Mouse (Mus musculus) thymus, adult 2 months (tissue): ENCODE data around the gene Slc25a21.

Experiments
- CTCF ChIP-seq: fragments of 200-500 bp; IDR thresholded peaks from 2 replicates; pipeline ENCODE4 v1.5.1; 2012; ENCODE audit warnings: mild to moderate bottlenecking, control low read depth, low read length, moderate library complexity, borderline replicate concordance; ENCODE audit not compliant: control insufficient read depth, poor library complexity, insufficient read depth; ENCODE audit errors: extremely low read depth
- POLR2A ChIP-seq: fragments of 200-500 bp; IDR thresholded peaks from 2 replicates; pipeline ENCODE4 v1.6.1; 2012; ENCODE audit warnings: mild to moderate bottlenecking, low read length, control low read depth, moderate library complexity; ENCODE audit not compliant: control insufficient read depth, poor library complexity, insufficient read depth; ENCODE audit errors: extremely low read depth

- TF ChIP-seq POLR2A (no peak), CTCF (no peak)
These were observed 46.6 kb upstream of the Slc25a21 start for GRCm38 (mm10) chr12:57243671-57244495.
